Mouse (Mus musculus): ENCODE measurements around the gene Serpinb8.

The Serpinb8 gene

GRCm38 (mm10) chr1:107657689-107658088 is 67.9 kb downstream of the Serpinb8 start:
- DNase-seq = no peak

All from cerebellum, postnatal 36 days (tissue).